Mouse (Mus musculus): ENCODE results near the gene Ppp1r18. TPM values are rescaled to one million over a fixed set of nuclear protein-coding genes. Genes with fewer than 3 reads are reported as not detected.
"Not testable (repeated sequence)": the region's sequence is repeated elsewhere in the genome, so short reads cannot be mapped to it uniquely, and the experiment has no call there.

Gene Ppp1r18
- polyA plus RNA-seq, 1 experiment from 2014 or later: 14.2 TPM

GRCm38 (mm10) chr17:35836178-35836965, 29.0 kb upstream of the Ppp1r18 start:
- Histone ChIP-seq H3K4me1 (ENCODE audit: control insufficient read depth, low read depth, low read length) (peaks cover 48% of the 10 kb centered on the region), H3K9ac (ENCODE audit: low read depth, low read length) (peak overlapping the region; percentile 83), H3K4me3 (ENCODE audit: low read depth, low read length) (peak overlapping the region; percentile 78), H3K4me2 (ENCODE audit: low read depth, low read length) (peak overlapping the region; percentile 91), H3K27ac (ENCODE audit: low read length) (peak overlapping the region; percentile 94), H3K9me3 (replicated peaks; ENCODE audit: control insufficient read depth, low read length) (no peaks in the 10 kb centered on the region), H3K36me3 (ENCODE audit: control insufficient read depth, insufficient read depth) (peaks cover 43% of the 10 kb centered on the region), H3K27me3 (ENCODE audit: control insufficient read depth, insufficient read depth, low read depth, low read length) (no peaks in the 10 kb centered on the region)
- ATAC-seq (ENCODE audit: low read depth): no peak
- WGBS (ENCODE audit: insufficient replicate concordance): 6% methylated on average over 24 of the region's 24 CpGs

- peak overlapping the region; percentile 78 for H3K4me3 ChIP-seq (ENCODE audit: low read depth, low read length)
- H3K9me3 ChIP-seq (replicated peaks; ENCODE audit: control insufficient read depth, low read length): no peaks in the 10 kb centered on the region
- H3K27me3 ChIP-seq (ENCODE audit: control insufficient read depth, insufficient read depth, low read depth, low read length): no peaks in the 10 kb centered on the region
- H3K4me1 ChIP-seq (ENCODE audit: control insufficient read depth, low read depth, low read length): peaks cover 51% of the 10 kb centered on the region
- H3K4me2 ChIP-seq (ENCODE audit: low read depth, low read length): peak overlapping the region; percentile 91
- H3K27ac ChIP-seq (ENCODE audit: low read length): peak overlapping the region; percentile 94
- H3K36me3 ChIP-seq (ENCODE audit: control insufficient read depth, insufficient read depth): peaks cover 43% of the 10 kb centered on the region
- ATAC-seq (ENCODE audit: low read depth): peak; percentile 19
- WGBS (ENCODE audit: insufficient replicate concordance): under 1% methylated on average over 25 of the region's 25 CpGs
- peak overlapping the region; percentile 83 for H3K9ac ChIP-seq (ENCODE audit: low read depth, low read length)
Measured at GRCm38 (mm10) chr17:35836991-35837422, 28.4 kb upstream of the Ppp1r18 start.

- no peak for ATAC-seq (ENCODE audit: low read depth)
- H3K36me3 ChIP-seq (ENCODE audit: control insufficient read depth, insufficient read depth): peaks cover 40% of the 10 kb centered on the region
- peak overlapping the region; percentile 78 for H3K4me3 ChIP-seq (ENCODE audit: low read depth, low read length)
Measured at GRCm38 (mm10) chr17:35837487-35837886, 27.9 kb upstream of the Ppp1r18 start.

GRCm38 (mm10) chr17:35838122-35838544, 27.3 kb upstream of the Ppp1r18 start, which contains the start of gene Tubb5:
Tubb5 (minus strand) TSS chr17:35838306.
- Histone ChIP-seq H3K27ac (ENCODE audit: low read length) (peak within 1 kb of the TSS; percentile 94), H3K27me3 (ENCODE audit: control insufficient read depth, insufficient read depth, low read depth, low read length) (no peaks in the 10 kb centered on the region), H3K9me3 (replicated peaks; ENCODE audit: control insufficient read depth, low read length) (no peaks in the 10 kb centered on the region), H3K4me2 (ENCODE audit: low read depth, low read length) (peak within 1 kb of the TSS; percentile 91), H3K4me3 (ENCODE audit: low read depth, low read length) (peak within 1 kb of the TSS; percentile 78), H3K9ac (ENCODE audit: low read depth, low read length) (peak within 1 kb of the TSS; percentile 83), H3K36me3 (ENCODE audit: control insufficient read depth, insufficient read depth) (peaks cover 37% of the 10 kb centered on the region), H3K4me1 (ENCODE audit: control insufficient read depth, low read depth, low read length) (peaks cover 59% of the 10 kb centered on the region)
- WGBS (ENCODE audit: insufficient replicate concordance): 1% methylated on average over 29 of the region's 29 CpGs
- ATAC-seq (ENCODE audit: low read depth): peak; percentile 64

More at GRCm38 (mm10) chr17:35837487-35837886, 27.9 kb upstream of the Ppp1r18 start:
- H3K27me3 ChIP-seq (ENCODE audit: control insufficient read depth, insufficient read depth, low read depth, low read length): no peaks in the 10 kb centered on the region
- under 1% methylated on average over 18 of the region's 18 CpGs for WGBS (ENCODE audit: insufficient replicate concordance)
- peaks cover 55% of the 10 kb centered on the region for H3K4me1 ChIP-seq (ENCODE audit: control insufficient read depth, low read depth, low read length)
- peak overlapping the region; percentile 91 for H3K4me2 ChIP-seq (ENCODE audit: low read depth, low read length)
- peak overlapping the region; percentile 94 for H3K27ac ChIP-seq (ENCODE audit: low read length)
- peak overlapping the region; percentile 83 for H3K9ac ChIP-seq (ENCODE audit: low read depth, low read length)
- H3K9me3 ChIP-seq (replicated peaks; ENCODE audit: control insufficient read depth, low read length): no peaks in the 10 kb centered on the region

- peaks cover 60% of the 10 kb centered on the region for H3K4me1 ChIP-seq (ENCODE audit: control insufficient read depth, low read depth, low read length)
- no peaks in the 10 kb centered on the region for H3K9me3 ChIP-seq (replicated peaks; ENCODE audit: control insufficient read depth, low read length)
- peaks cover 33% of the 10 kb centered on the region for H3K36me3 ChIP-seq (ENCODE audit: control insufficient read depth, insufficient read depth)
- ATAC-seq (ENCODE audit: low read depth): no peak
- H3K9ac ChIP-seq (ENCODE audit: low read depth, low read length): peak overlapping the region; percentile 63
- H3K4me3 ChIP-seq (ENCODE audit: low read depth, low read length): peak overlapping the region; percentile 78
- H3K4me2 ChIP-seq (ENCODE audit: low read depth, low read length): peak overlapping the region; percentile 91
- WGBS (ENCODE audit: insufficient replicate concordance): 6% methylated on average over 5 of the region's 5 CpGs
- no peaks in the 10 kb centered on the region for H3K27me3 ChIP-seq (ENCODE audit: control insufficient read depth, insufficient read depth, low read depth, low read length)
- peak overlapping the region; percentile 89 for H3K27ac ChIP-seq (ENCODE audit: low read length)
Measured at GRCm38 (mm10) chr17:35838570-35838969, 26.8 kb upstream of the Ppp1r18 start.

- ATAC-seq (ENCODE audit: low read depth); H3K9me3 ChIP-seq (replicated peaks; ENCODE audit: control insufficient read depth, low read length); H3K27me3 ChIP-seq (ENCODE audit: control insufficient read depth, insufficient read depth, low read depth, low read length): not testable (repeated sequence)
- 60% methylated on average over 3 of the region's 3 CpGs for WGBS (ENCODE audit: insufficient replicate concordance)
- Histone ChIP-seq H3K4me1 (ENCODE audit: control insufficient read depth, low read depth, low read length) (peaks cover 56% of the 10 kb centered on the region), H3K36me3 (ENCODE audit: control insufficient read depth, insufficient read depth) (peaks cover 29% of the 10 kb centered on the region), H3K4me3 (ENCODE audit: low read depth, low read length) (peak overlapping the region; percentile 78), H3K27ac (ENCODE audit: low read length) (peak overlapping the region; percentile 89), H3K4me2 (ENCODE audit: low read depth, low read length) (peak overlapping the region; percentile 91), H3K9ac (ENCODE audit: low read depth, low read length) (peak overlapping the region; percentile 63)
Measured at GRCm38 (mm10) chr17:35839002-35839401, 26.4 kb upstream of the Ppp1r18 start.

- H3K36me3 ChIP-seq (ENCODE audit: control insufficient read depth, insufficient read depth): peaks cover 25% of the 10 kb centered on the region
- WGBS (ENCODE audit: insufficient replicate concordance): 40% methylated on average over 14 of the region's 14 CpGs
- peak overlapping the region; percentile 84 for H3K27ac ChIP-seq (ENCODE audit: low read length)
- no peaks in the 10 kb centered on the region for H3K9me3 ChIP-seq (replicated peaks; ENCODE audit: control insufficient read depth, low read length)
- ATAC-seq (ENCODE audit: low read depth): no peak
- H3K4me3 ChIP-seq (ENCODE audit: low read depth, low read length): peak overlapping the region; percentile 50
- peak overlapping the region; percentile 56 for H3K4me2 ChIP-seq (ENCODE audit: low read depth, low read length)
- peak overlapping the region; percentile 51 for H3K9ac ChIP-seq (ENCODE audit: low read depth, low read length)
- peaks cover 41% of the 10 kb centered on the region for H3K4me1 ChIP-seq (ENCODE audit: control insufficient read depth, low read depth, low read length)
- H3K27me3 ChIP-seq (ENCODE audit: control insufficient read depth, insufficient read depth, low read depth, low read length): no peaks in the 10 kb centered on the region
Measured at GRCm38 (mm10) chr17:35840561-35840960, 24.8 kb upstream of the Ppp1r18 start.

- Histone ChIP-seq H3K9me3 (replicated peaks; ENCODE audit: control insufficient read depth, low read length) (no peaks in the 10 kb centered on the region), H3K27me3 (ENCODE audit: control insufficient read depth, insufficient read depth, low read depth, low read length) (no peaks in the 10 kb centered on the region)
- under 1% methylated on average over 59 of the region's 59 CpGs for WGBS (ENCODE audit: insufficient replicate concordance)
Measured at GRCm38 (mm10) chr17:35841076-35841950, 24.1 kb upstream of the Ppp1r18 start, which contains the start of gene Mdc1. Mdc1 (plus strand) TSS chr17:35841515.

More at GRCm38 (mm10) chr17:35841076-35841950, 24.1 kb upstream of the Ppp1r18 start, which contains the start of gene Mdc1:
- peak within 1 kb of the TSS; percentile 77 for H3K4me3 ChIP-seq (ENCODE audit: low read depth, low read length)
- peak within 1 kb of the TSS; percentile 93 for H3K27ac ChIP-seq (ENCODE audit: low read length)
- peak within 1 kb of the TSS; percentile 84 for H3K9ac ChIP-seq (ENCODE audit: low read depth, low read length)
- H3K4me1 ChIP-seq (ENCODE audit: control insufficient read depth, low read depth, low read length): peaks cover 33% of the 10 kb centered on the region
- peak; percentile 86 for ATAC-seq (ENCODE audit: low read depth)
- H3K4me2 ChIP-seq (ENCODE audit: low read depth, low read length): peak within 1 kb of the TSS; percentile 86
- peaks cover 25% of the 10 kb centered on the region for H3K36me3 ChIP-seq (ENCODE audit: control insufficient read depth, insufficient read depth)
